Mouse (Mus musculus) myocyte (in vitro differentiated cells): Measurements from ENCODE around the gene Tor2a.

ENCODE experiments used
- MAX ChIP-seq: IDR thresholded peaks from one replicate; pipeline ENCODE4 v1.6.1; 2011; ENCODE audit warnings: low read depth, mild to moderate bottlenecking, control low read depth
- MYOG ChIP-seq, 3 experiments: IDR thresholded peaks; one replicate each; pipeline ENCODE4 v1.6.1; 2011; ENCODE audit warnings: control low read depth in 2 of 3, low read depth in 2 of 3, mild to moderate bottlenecking in 2 of 3; ENCODE audit not compliant: insufficient read length in 2 of 3, control insufficient read depth in 1 of 3, insufficient read depth in 1 of 3
- POLR2A ChIP-seq: IDR thresholded peaks from one replicate; pipeline ENCODE4 v1.6.1; 2011; ENCODE audit warnings: low read depth, mild to moderate bottlenecking, control low read depth, moderate library complexity; ENCODE audit not compliant: insufficient read length
- POLR2AphosphoS2 ChIP-seq: IDR thresholded peaks from one replicate; pipeline ENCODE4 v1.6.1; 2011; ENCODE audit warnings: low read depth, control low read depth; ENCODE audit not compliant: insufficient read length
- TCF3 ChIP-seq: IDR thresholded peaks from one replicate; pipeline ENCODE4 v1.6.1; 2011; ENCODE audit warnings: low read depth, control low read depth; ENCODE audit not compliant: insufficient read length

GRCm38 (mm10) chr2:32737008-32737407 lies 20.0 kb upstream of the Tor2a start:
- TF ChIP-seq TCF3 = no peak
- no peak for TF ChIP-seq MAX
- no peak for TF ChIP-seq POLR2A
- TF ChIP-seq POLR2AphosphoS2 = no peak
- TF ChIP-seq MYOG (IDR thresholded peaks at IDR 0.05; ENCODE audit: control insufficient read depth in 1 of 3, insufficient read depth in 1 of 3, insufficient read length in 2 of 3, low read depth in 2 of 3) = no peak
